Mouse (Mus musculus) forebrain, postnatal 0 days (tissue): ENCODE measurements at regions not wholly inside any gene's neighbourhood (a gene's known extent, or its start where the extent isn't known, plus 50 kb on each side); places are given as distances from the start of the nearest gene placed in this dataset.
A peak's percentile ranks its signal among the peaks of the same experiment; 100 is the strongest.

Experiments
- ATAC-seq: fragments of 200-750 bp; cut with Nextera tagmentation; 2 replicates; pipeline ENCODE4 v1.8.0; 2017; ENCODE audit warnings: mild to moderate bottlenecking, moderate library complexity
- DNase-seq: peaks from one replicate; pipeline ENCODE4 v3.0.0-alpha.2; 2015
- H3K27ac ChIP-seq: fragments of 300-500 bp; sonication (generic); 2 replicates; pipeline ENCODE4 v1.5.1; 2014; ENCODE audit warnings: low read depth, mild to moderate bottlenecking, antibody characterized with exemption, low read length, moderate library complexity, mixed read lengths
- H3K27me3 ChIP-seq: fragments of 300-500 bp; sonication (generic); 2 replicates; pipeline ENCODE4 v1.6.1; 2014; ENCODE audit warnings: mild to moderate bottlenecking, low read length, mixed read lengths; ENCODE audit not compliant: insufficient read depth
- H3K36me3 ChIP-seq: fragments of 300-500 bp; sonication (generic); 2 replicates; pipeline ENCODE4 v1.6.1; 2014; ENCODE audit warnings: mild to moderate bottlenecking, moderate library complexity; ENCODE audit not compliant: insufficient read depth
- H3K4me1 ChIP-seq: fragments of 300-500 bp; sonication (generic); 2 replicates; pipeline ENCODE4 v1.6.1; 2014; ENCODE audit warnings: antibody characterized with exemption; ENCODE audit not compliant: insufficient read depth
- H3K4me2 ChIP-seq: fragments of 300-500 bp; sonication (generic); 2 replicates; pipeline ENCODE4 v1.6.1; 2014; ENCODE audit warnings: low read depth, mild to moderate bottlenecking, moderate library complexity
- H3K4me3 ChIP-seq: fragments of 300-500 bp; sonication (generic); 2 replicates; pipeline ENCODE4 v1.5.1; 2014; ENCODE audit warnings: low read depth, low read length, mixed read lengths
- H3K9ac ChIP-seq: fragments of 300-500 bp; sonication (generic); 2 replicates; pipeline ENCODE4 v1.6.1; 2014; ENCODE audit warnings: mild to moderate bottlenecking
- H3K9me3 ChIP-seq: fragments of 300-500 bp; sonication (generic); 2 replicates; pipeline ENCODE4 v1.6.1; 2016; ENCODE audit warnings: low read length
- CTCF ChIP-seq: sonication (generic); IDR thresholded peaks from 2 replicates; pipeline ENCODE4 v1.5.1; 2016; ENCODE audit warnings: antibody characterized with exemption, control low read depth, low read depth
- WGBS: fragments of 180-500 bp; shearing (Covaris S2); extraction: QIAGEN DNeasy Blood & Tissue Kit; methylation state at CpG from one replicate; pipeline ENCODE4 v1.1.7; 2014; 5-methylcytosine and 5-hydroxymethylcytosine counted together

- Histone ChIP-seq H3K9me3 (no peaks in the 10 kb centered on the region), H3K36me3 (no peaks in the 10 kb centered on the region), H3K9ac (no peak overlapping the region), H3K27ac (no peak overlapping the region), H3K4me2 (no peak overlapping the region), H3K27me3 (no peaks in the 10 kb centered on the region), H3K4me1 (no peaks in the 10 kb centered on the region), H3K4me3 (no peak overlapping the region)
- DNase-seq (no peak), ATAC-seq (no peak)
- no peak for TF ChIP-seq CTCF
- WGBS = 91% methylated on average over 5 of the region's 5 CpGs
Measured at GRCm38 (mm10) chr3:52479186-52479585, 211.1 kb downstream of the Foxo1 start.

- no peak overlapping the region for H3K9ac ChIP-seq
- 87% methylated on average over 4 of the region's 4 CpGs for WGBS
- H3K27ac ChIP-seq = no peak overlapping the region
- H3K36me3 ChIP-seq = no peaks in the 10 kb centered on the region
- no peak overlapping the region for H3K4me3 ChIP-seq
- no peak for TF ChIP-seq CTCF
- H3K4me1 ChIP-seq = no peaks in the 10 kb centered on the region
- no peak overlapping the region for H3K4me2 ChIP-seq
- peaks cover 7% of the 10 kb centered on the region; the same call in 1 of the 2 replicates for H3K9me3 ChIP-seq
- DNase-seq (no peak), ATAC-seq (no peak)
- no peaks in the 10 kb centered on the region for H3K27me3 ChIP-seq
Measured at GRCm38 (mm10) chr3:52469900-52470299, 201.8 kb downstream of the Foxo1 start.

- DNase-seq = no peak
- Histone ChIP-seq H3K4me2 (no peak overlapping the region), H3K4me3 (no peak overlapping the region), H3K9me3 (peaks cover 7% of the 10 kb centered on the region; the same call in 1 of the 2 replicates), H3K27ac (no peak overlapping the region), H3K4me1 (no peaks in the 10 kb centered on the region), H3K9ac (no peak overlapping the region), H3K36me3 (no peaks in the 10 kb centered on the region), H3K27me3 (no peaks in the 10 kb centered on the region)
- 82% methylated on average over 5 of the region's 5 CpGs for WGBS
- ATAC-seq = no peak
- no peak for TF ChIP-seq CTCF
Measured at GRCm38 (mm10) chr3:52469397-52469796, 201.3 kb downstream of the Foxo1 start.

GRCm38 (mm10) chr3:52468326-52468725 lies 200.2 kb downstream of the Foxo1 start:
- 96% methylated on average over 8 of the region's 8 CpGs for WGBS
- no peak for ATAC-seq
- no peak overlapping the region for H3K9ac ChIP-seq
- TF ChIP-seq CTCF = no peak
- no peak overlapping the region for H3K4me2 ChIP-seq
- no peaks in the 10 kb centered on the region for H3K36me3 ChIP-seq
- H3K4me1 ChIP-seq = no peaks in the 10 kb centered on the region
- no peaks in the 10 kb centered on the region for H3K27me3 ChIP-seq
- H3K27ac ChIP-seq = no peak overlapping the region
- DNase-seq = no peak
- H3K9me3 ChIP-seq = peaks cover 7% of the 10 kb centered on the region; the same call in 1 of the 2 replicates
- no peak overlapping the region for H3K4me3 ChIP-seq

GRCm38 (mm10) chr3:52467876-52468275 lies 199.7 kb downstream of the Foxo1 start:
- no peak for TF ChIP-seq CTCF
- H3K27me3 ChIP-seq = no peaks in the 10 kb centered on the region
- no peak overlapping the region for H3K27ac ChIP-seq
- no peak overlapping the region for H3K4me2 ChIP-seq
- ATAC-seq (no peak), DNase-seq (no peak)
- no peaks in the 10 kb centered on the region for H3K36me3 ChIP-seq
- WGBS = 85% methylated on average over 3 of the region's 3 CpGs
- peaks cover 7% of the 10 kb centered on the region; the same call in 1 of the 2 replicates for H3K9me3 ChIP-seq
- H3K4me1 ChIP-seq = no peaks in the 10 kb centered on the region
- H3K9ac ChIP-seq = no peak overlapping the region
- no peak overlapping the region for H3K4me3 ChIP-seq

- Histone ChIP-seq H3K27me3 (no peaks in the 10 kb centered on the region), H3K9me3 (peaks cover 7% of the 10 kb centered on the region; the same call in 1 of the 2 replicates), H3K9ac (no peak overlapping the region), H3K4me1 (no peaks in the 10 kb centered on the region), H3K27ac (no peak overlapping the region; the same call in 1 of the 2 replicates), H3K4me3 (no peak overlapping the region), H3K36me3 (no peaks in the 10 kb centered on the region), H3K4me2 (no peak overlapping the region)
- WGBS = 71% methylated on average over 11 of the region's 11 CpGs
- ATAC-seq (peak; percentile 20; the same call in 1 of the 2 replicates), DNase-seq (no peak)
- TF ChIP-seq CTCF = no peak
Measured at GRCm38 (mm10) chr3:52466984-52467565, 198.9 kb downstream of the Foxo1 start.

- WGBS = 84% methylated on average over 3 of the region's 3 CpGs
- Histone ChIP-seq H3K27me3 (no peaks in the 10 kb centered on the region), H3K27ac (no peak overlapping the region), H3K9ac (no peak overlapping the region), H3K4me3 (no peak overlapping the region), H3K36me3 (no peaks in the 10 kb centered on the region), H3K4me2 (no peak overlapping the region), H3K9me3 (peaks cover 7% of the 10 kb centered on the region; the same call in 1 of the 2 replicates), H3K4me1 (no peaks in the 10 kb centered on the region)
- no peak for DNase-seq
- no peak for ATAC-seq
- no peak for TF ChIP-seq CTCF
Measured at GRCm38 (mm10) chr3:52466571-52466970, 198.4 kb downstream of the Foxo1 start.
